Mouse (Mus musculus) stomach, embryonic 16.5 days (tissue): ENCODE measurements around the gene Smim24. TPM values are rescaled to one million over a fixed set of nuclear protein-coding genes. Genes with fewer than 3 reads are reported as not detected.

Source experiments
- ATAC-seq: fragments of 200-750 bp; cut with Nextera tagmentation; 2 replicates; pipeline ENCODE4 v1.8.0; 2017; ENCODE audit warnings: moderate number of reproducible peaks, moderate TSS enrichment; ENCODE audit not compliant: insufficient read depth, low FRiP score
- H3K27ac ChIP-seq: fragments of 300-500 bp; sonication (generic); 2 replicates; pipeline ENCODE4 v1.5.1; 2014; ENCODE audit warnings: low read length
- H3K27me3 ChIP-seq: fragments of 300-500 bp; sonication (generic); 2 replicates; pipeline ENCODE4 v1.6.1; 2014; ENCODE audit warnings: low read length, control low read depth, mixed read lengths; ENCODE audit not compliant: control insufficient read depth, insufficient read depth
- H3K36me3 ChIP-seq: fragments of 300-500 bp; sonication (generic); 2 replicates; pipeline ENCODE4 v1.6.1; 2014; ENCODE audit warnings: low read length; ENCODE audit not compliant: control insufficient read depth, insufficient read depth
- H3K4me1 ChIP-seq: fragments of 300-500 bp; sonication (generic); 2 replicates; pipeline ENCODE4 v1.6.1; 2014; ENCODE audit warnings: low read length, control low read depth, mixed read lengths; ENCODE audit not compliant: control insufficient read depth, insufficient read depth
- H3K4me2 ChIP-seq: fragments of 300-500 bp; sonication (generic); 2 replicates; pipeline ENCODE4 v1.6.1; 2014; ENCODE audit warnings: low read depth, low read length, mixed read lengths
- H3K4me3 ChIP-seq: fragments of 300-500 bp; sonication (generic); replicated peaks from 2 replicates; pipeline ENCODE4 v1.5.1; 2014; ENCODE audit warnings: mild to moderate bottlenecking, low read length
- H3K9ac ChIP-seq: fragments of 300-500 bp; sonication (generic); 2 replicates; pipeline ENCODE4 v1.6.1; 2014; ENCODE audit warnings: low read length
- H3K9me3 ChIP-seq: fragments of 300-500 bp; sonication (generic); replicated peaks from 2 replicates; pipeline ENCODE4 v1.6.1; 2016; ENCODE audit warnings: low read length, control low read depth; ENCODE audit not compliant: control insufficient read depth
- WGBS: fragments of 180-500 bp; shearing (Covaris S2); extraction: QIAGEN DNeasy Blood & Tissue Kit; methylation state at CpG from one replicate; pipeline ENCODE4 v1.1.7; 2014; 5-methylcytosine and 5-hydroxymethylcytosine counted together
- polyA plus RNA-seq: library from polyadenylated mRNA; unstranded; fragments of >200 nt; fragmentation: Nextera tagmentation; extraction: Ambion mirVana; gene quantifications from 2 replicates; pipeline ENCODE4 v1.2.1, GENCODE M21; 2015

The Smim24 gene
- polyA plus RNA-seq, 1 experiment from 2014 or later, result 61.8 TPM

DNA sequence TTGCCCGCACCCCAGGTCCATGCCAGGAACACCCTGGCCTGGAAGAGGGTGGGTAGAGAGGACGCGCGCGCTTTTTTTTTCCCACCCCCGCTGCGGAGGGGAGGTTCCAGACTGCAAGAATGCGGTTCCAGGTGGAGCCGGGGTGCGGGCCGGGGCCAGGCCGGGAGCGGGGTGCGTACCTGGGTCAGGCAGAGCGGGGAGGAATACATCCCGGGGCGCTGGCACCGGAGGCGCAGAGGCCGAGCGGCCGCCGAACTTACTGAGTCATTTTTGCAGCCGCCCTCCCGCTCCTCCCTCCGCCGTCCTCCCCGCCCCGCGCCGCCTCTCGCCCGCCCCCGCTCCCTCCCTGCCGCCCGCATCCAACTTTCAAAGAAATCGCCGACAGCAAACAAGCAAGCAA is 34.0 kb downstream of the Smim24 start:
- H3K9ac ChIP-seq, result peak overlapping the region; percentile 86
- H3K27me3 ChIP-seq, result no peaks in the 10 kb centered on the region
- peak overlapping the region; percentile 68 for H3K27ac ChIP-seq
- WGBS, result under 1% methylated on average over 31 of the region's 38 CpGs
- no peak for ATAC-seq
- H3K4me2 ChIP-seq, result peak overlapping the region; percentile 81
- H3K36me3 ChIP-seq, result no peaks in the 10 kb centered on the region
- no peaks in the 10 kb centered on the region for H3K9me3 ChIP-seq
- peaks cover 38% of the 10 kb centered on the region for H3K4me1 ChIP-seq
- H3K4me3 ChIP-seq, result peak overlapping the region; percentile 72

DNA sequence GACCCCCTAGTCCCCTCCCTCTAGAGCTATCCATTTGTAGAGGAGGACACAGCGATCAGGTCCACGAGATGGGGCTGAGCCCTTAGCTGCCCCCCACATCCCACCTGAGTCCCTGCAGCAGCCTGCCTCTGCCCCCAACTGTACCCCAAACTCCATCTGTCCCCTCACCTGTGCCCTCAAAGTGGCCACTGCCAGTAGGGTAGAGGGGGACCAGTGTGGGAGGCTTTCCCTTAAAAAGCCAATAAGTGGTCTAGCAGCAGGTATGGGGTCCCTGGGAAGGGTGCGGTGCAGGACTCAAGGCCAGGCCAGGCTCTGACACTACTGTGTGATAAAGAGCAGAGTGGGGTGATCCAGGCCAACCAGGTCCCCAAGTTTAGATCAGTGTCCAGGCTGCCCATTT is 34.5 kb downstream of the Smim24 start:
- no peak overlapping the region for H3K27ac ChIP-seq
- 18% methylated on average over 3 of the region's 3 CpGs for whole genome bisulfite sequencing
- no peak for ATAC-seq

DNA sequence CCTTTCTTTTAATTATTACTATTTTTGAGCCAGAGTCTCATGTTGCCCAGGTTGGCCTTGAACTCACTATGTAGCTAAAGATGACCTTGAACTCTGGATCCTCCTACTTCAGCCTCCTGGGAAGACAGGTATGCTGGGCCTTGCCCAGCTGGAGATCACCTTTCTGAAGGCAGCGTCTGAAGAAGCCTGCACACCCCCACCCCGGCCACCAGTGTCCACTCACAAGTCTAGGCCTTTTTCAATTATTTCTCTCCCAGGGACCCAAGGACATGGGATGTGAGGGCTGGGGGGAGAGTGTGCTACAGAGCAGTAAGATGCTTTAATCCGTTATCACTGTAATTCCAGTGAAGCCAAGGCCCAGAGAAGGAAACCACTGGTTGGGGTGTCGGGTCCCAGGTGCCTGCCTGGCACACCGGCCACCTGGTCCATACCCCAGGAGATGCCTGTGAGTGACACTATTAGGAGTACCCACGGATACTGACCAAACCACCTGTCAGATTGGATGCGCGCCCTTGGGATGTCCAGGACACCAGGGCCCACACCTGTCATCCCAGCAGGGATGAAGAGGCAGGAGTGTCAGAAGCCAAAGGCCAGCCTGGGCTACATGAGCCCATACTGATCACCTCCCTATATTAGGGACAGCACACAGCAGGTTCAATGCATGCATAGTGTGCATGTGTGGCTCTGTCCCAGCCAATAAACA is 35.1 kb downstream of the Smim24 start:
- H3K4me1 ChIP-seq, result peaks cover 38% of the 10 kb centered on the region

More for the DNA sequence above, 34.5 kb downstream of the Smim24 start:
- no peaks in the 10 kb centered on the region for H3K36me3 ChIP-seq
- H3K9me3 ChIP-seq, result no peaks in the 10 kb centered on the region
- peak overlapping the region; percentile 72 for H3K4me3 ChIP-seq
- peak overlapping the region; percentile 81 for H3K4me2 ChIP-seq
- peaks cover 38% of the 10 kb centered on the region for H3K4me1 ChIP-seq
- peak overlapping the region; percentile 86 for H3K9ac ChIP-seq
- no peaks in the 10 kb centered on the region for H3K27me3 ChIP-seq

DNA sequence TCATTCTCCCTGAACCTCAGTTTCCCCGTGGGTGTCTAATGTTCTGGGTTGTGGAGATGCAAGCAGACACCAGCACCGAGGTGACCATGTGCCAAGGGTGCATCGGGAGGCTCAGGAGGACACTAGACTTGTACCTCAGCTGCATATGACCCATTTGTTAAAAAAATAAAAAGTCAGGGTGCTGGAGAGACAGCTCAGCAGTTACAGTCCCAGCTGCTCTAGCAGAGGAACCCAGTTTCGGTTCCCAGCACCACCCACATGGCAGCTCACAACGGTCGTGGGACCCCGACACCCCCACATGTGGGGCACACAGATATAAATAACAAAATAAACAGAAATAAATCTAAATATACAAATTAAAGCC is 35.6 kb downstream of the Smim24 start:
- no peaks in the 10 kb centered on the region for H3K27me3 ChIP-seq
- peaks cover 43% of the 10 kb centered on the region for H3K4me1 ChIP-seq
- no peak for ATAC-seq
- H3K9me3 ChIP-seq, result no peaks in the 10 kb centered on the region
- no peaks in the 10 kb centered on the region for H3K36me3 ChIP-seq
- 87% methylated on average over 7 of the region's 7 CpGs for WGBS
- no peak overlapping the region for H3K9ac ChIP-seq
- no peak overlapping the region for H3K4me3 ChIP-seq
- no peak overlapping the region for H3K27ac ChIP-seq
- H3K4me2 ChIP-seq, result no peak overlapping the region

More for the DNA sequence above, 35.1 kb downstream of the Smim24 start:
- Histone ChIP-seq H3K9ac (no peak overlapping the region), H3K27ac (no peak overlapping the region), H3K27me3 (no peaks in the 10 kb centered on the region), H3K4me2 (no peak overlapping the region), H3K4me3 (no peak overlapping the region), H3K9me3 (no peaks in the 10 kb centered on the region), H3K36me3 (no peaks in the 10 kb centered on the region)
- no peak for ATAC-seq
- WGBS, result 80% methylated on average over 8 of the region's 8 CpGs

DNA sequence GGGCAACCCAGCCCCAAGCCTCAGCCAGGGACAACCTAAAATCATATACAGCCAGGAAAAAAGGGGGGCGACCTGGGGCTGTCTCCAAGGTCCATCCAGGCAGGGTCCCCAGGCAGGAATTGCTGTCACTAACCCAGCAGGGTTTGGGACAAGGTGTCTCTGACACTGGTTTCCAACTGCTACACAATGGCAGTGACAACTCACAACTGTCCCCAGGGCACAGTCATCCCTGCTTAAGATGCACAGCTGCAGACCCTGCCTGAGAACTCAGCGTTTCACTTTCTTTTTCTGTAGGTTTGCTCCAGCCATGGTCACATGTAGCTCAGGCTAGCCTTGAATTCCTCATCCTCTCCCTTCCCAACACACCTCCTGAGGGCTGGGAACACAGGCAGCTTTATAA is 36.2 kb downstream of the Smim24 start:
- 34% methylated on average over 2 of the region's 2 CpGs for WGBS
- ATAC-seq, result no peak
- H3K27ac ChIP-seq, result peak overlapping the region; percentile 35; the same call in 1 of the 2 replicates
- H3K9ac ChIP-seq, result no peak overlapping the region
- no peaks in the 10 kb centered on the region for H3K27me3 ChIP-seq
- H3K4me1 ChIP-seq, result peaks cover 41% of the 10 kb centered on the region
- peak overlapping the region; percentile 76; the same call in 1 of the 2 replicates for H3K4me3 ChIP-seq
- no peaks in the 10 kb centered on the region for H3K36me3 ChIP-seq
- no peaks in the 10 kb centered on the region for H3K9me3 ChIP-seq
- H3K4me2 ChIP-seq, result peak overlapping the region; percentile 93

DNA sequence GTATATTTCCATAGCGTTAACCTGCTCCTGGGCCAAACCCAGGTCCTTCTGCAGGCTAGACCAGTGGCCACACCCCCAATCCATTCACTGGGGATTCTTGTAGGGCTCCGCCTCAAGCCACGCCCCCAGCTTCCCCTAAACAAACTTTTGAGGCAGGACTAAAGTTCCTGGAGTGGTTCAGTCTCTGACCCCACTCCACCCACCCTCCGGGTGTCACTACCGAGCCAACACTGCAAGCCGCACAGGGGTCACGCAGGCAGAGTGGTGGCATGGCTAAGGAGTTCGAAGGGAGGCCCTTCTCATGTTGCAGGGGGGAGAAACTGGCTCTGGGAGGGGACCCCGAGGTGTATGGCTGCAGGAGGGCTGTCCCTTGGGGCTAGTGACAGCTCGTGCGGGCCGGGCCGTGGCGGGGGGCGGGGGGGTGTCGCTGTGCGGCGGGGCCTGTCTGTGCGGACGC is 36.8 kb downstream of the Smim24 start:
- no peaks in the 10 kb centered on the region for H3K9me3 ChIP-seq
- H3K27ac ChIP-seq, result peak overlapping the region; percentile 91
- H3K4me3 ChIP-seq, result peak overlapping the region; percentile 76
- peak; percentile 41 for ATAC-seq
- peak overlapping the region; percentile 82 for H3K9ac ChIP-seq
- WGBS, result under 1% methylated on average over 19 of the region's 20 CpGs
- H3K4me1 ChIP-seq, result peaks cover 37% of the 10 kb centered on the region
- H3K27me3 ChIP-seq, result no peaks in the 10 kb centered on the region
- H3K4me2 ChIP-seq, result peak overlapping the region; percentile 93
- H3K36me3 ChIP-seq, result no peaks in the 10 kb centered on the region

DNA sequence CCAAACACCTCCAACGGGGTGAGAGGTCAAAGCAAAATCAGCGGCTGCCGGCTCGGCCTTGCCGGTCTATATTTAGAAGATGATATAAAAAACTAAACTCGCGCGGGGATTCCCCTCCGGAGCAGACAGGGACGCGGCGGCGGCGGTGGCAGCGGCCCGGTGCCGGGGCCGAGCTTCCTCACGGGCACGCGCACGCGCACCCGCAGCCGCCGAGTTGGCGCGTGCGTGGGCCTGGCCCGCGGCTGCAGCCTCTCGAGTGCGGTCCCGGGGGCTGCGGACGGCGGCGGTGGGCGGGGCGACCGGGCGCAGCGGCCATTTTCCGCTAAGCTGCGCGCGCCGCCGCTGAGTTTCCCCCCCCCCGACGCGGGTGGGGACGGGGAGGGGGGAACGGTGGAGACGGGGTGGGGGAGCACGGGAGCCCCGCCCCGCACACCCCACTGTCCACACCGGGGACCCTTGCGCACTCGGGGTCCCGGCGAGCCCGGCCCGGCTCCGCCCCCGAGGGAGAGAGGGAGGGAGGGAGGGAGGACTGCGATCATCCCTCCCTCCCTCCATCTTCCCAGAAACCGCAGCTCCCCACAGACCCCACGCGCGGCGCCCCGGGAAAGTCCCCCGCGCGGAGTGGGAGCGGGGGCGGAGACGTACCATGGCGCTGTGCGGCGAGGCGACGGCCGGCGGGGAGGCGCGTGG is 37.4 kb downstream of the Smim24 start:
- Histone ChIP-seq H3K4me2 (peak overlapping the region; percentile 93), H3K4me3 (peak overlapping the region; percentile 76), H3K9me3 (no peaks in the 10 kb centered on the region), H3K36me3 (no peaks in the 10 kb centered on the region), H3K27me3 (no peaks in the 10 kb centered on the region), H3K9ac (peak overlapping the region; percentile 82), H3K4me1 (peaks cover 35% of the 10 kb centered on the region), H3K27ac (peak overlapping the region; percentile 91)
- WGBS, result under 1% methylated on average over 54 of the region's 89 CpGs
- ATAC-seq, result peak; percentile 7; the same call in 1 of the 2 replicates

DNA sequence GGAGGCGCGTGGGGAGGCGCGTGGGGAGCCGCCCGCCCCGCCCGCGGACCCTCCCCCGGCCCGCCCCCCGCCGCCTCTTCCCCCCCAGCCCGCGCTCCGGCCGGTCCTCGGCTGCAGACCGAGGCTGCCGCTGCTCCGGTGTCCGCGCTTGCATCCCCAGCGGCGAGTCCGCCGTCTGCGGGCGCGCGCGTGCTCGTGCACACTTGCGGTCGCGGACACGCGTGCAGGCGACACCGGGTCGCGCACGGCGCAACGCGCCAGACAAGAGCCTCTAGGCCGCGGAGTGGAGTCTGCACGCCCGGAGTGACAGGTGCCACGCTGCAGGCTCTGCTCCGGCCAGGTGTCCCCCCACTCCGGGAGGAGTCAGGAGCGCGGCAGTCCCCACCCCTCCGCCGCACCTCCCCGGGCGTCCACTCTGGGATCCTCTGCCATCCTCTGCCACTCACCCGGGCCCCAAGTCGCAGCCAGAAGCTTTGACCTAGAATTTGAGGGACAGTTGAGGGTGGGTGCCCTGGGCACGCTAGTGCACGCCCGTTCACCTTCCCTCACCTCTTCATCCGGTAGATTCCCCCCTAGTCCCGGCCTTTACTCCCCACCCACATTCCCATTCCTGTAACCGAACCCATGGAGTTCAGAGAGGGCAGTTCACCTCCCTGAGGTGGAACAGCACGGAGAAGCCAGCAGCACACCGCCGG is 38.1 kb downstream of the Smim24 start:
- WGBS, result under 1% methylated on average over 55 of the region's 70 CpGs
- Histone ChIP-seq H3K27me3 (no peaks in the 10 kb centered on the region), H3K4me1 (peaks cover 31% of the 10 kb centered on the region), H3K4me3 (peak overlapping the region; percentile 76), H3K4me2 (peak overlapping the region; percentile 93), H3K36me3 (no peaks in the 10 kb centered on the region), H3K27ac (peak overlapping the region; percentile 91), H3K9ac (peak overlapping the region; percentile 82), H3K9me3 (no peaks in the 10 kb centered on the region)
- ATAC-seq, result peak; percentile 4; the same call in 1 of the 2 replicates
